33 mouse cellular contexts compared by ENCODE assay signal in the genomic region with DNA sequence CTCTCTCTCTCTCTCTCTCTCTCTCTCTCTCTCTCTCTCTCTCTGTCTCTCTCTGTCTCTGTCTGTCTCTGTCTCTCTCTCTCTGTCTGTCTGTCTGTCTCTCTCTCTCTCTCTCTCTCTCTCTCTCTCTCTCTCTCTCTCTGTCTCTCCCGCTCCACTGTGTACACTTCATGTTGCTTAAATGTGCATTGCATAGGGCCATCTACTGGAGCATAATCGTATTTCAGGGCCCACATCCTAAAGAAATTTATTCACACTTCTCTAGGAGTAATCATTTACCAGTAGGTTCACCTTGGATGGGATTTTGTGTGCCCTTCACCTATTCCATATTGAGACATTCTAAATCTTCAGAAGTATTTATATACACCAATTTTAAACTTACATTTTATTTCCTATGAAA. TPM values are rescaled to one million over a fixed set of nuclear protein-coding genes. Genes with fewer than 3 reads are reported as not detected.
"Had no signal": no experiment of that assay in that cellular context is flagged by ENCODE, and none has a peak within 500 bp of the region (broad histone marks: within the 10 kb centered on the region; RNA-seq: fewer than 3 reads in every experiment).

No protein-coding gene starts in this region.

RNA-seq across cellular contexts. Expression of a gene that starts 6.4 kb away (rescaled TPM):
- total RNA-seq: gastrocnemius, adult 2 months; gastrocnemius, postnatal 10 days; gastrocnemius, postnatal 25 days; gastrocnemius, postnatal 4 days; granulocyte monocyte progenitor cell, adult 5-6 weeks; heart, adult 18-20 months; heart, postnatal 14 days; heart, postnatal 36 days; hematopoietic stem cell, adult 5-6 weeks; layer of hippocampus, adult 2 months; layer of hippocampus, postnatal 10 days; layer of hippocampus, postnatal 25 days; left cerebral cortex, adult 2 months; left cerebral cortex, postnatal 14 days; left cerebral cortex, postnatal 36 days had no signal
- polyA plus RNA-seq: heart, embryonic 11.5 days; heart, embryonic 13.5 days; heart, embryonic 15.5 days; heart, postnatal 0 days; hindbrain, embryonic 11.5 days; hindbrain, embryonic 13.5 days; hindbrain, embryonic 15.5 days; inflammation-experienced regulatory T-cells, adult 6 months; intestine, embryonic 15.5 days; intestine, postnatal 0 days; kidney, embryonic 14.5 days; kidney, embryonic 16.5 days; limb, embryonic 10.5 days; limb, embryonic 12.5 days; limb, embryonic 14.5 days; liver, embryonic 11.5 days; liver, embryonic 13.5 days; liver, embryonic 15.5 days had no signal

RNA-seq across cellular contexts. Expression of a gene that starts 10.1 kb away (rescaled TPM):
- total RNA-seq: gastrocnemius, adult 2 months; gastrocnemius, postnatal 10 days; gastrocnemius, postnatal 25 days; gastrocnemius, postnatal 4 days; granulocyte monocyte progenitor cell, adult 5-6 weeks; heart, adult 18-20 months; heart, postnatal 14 days; heart, postnatal 36 days; hematopoietic stem cell, adult 5-6 weeks; layer of hippocampus, adult 2 months; layer of hippocampus, postnatal 10 days; layer of hippocampus, postnatal 25 days; left cerebral cortex, adult 2 months; left cerebral cortex, postnatal 14 days; left cerebral cortex, postnatal 36 days had no signal
- polyA plus RNA-seq: heart, embryonic 11.5 days; heart, embryonic 13.5 days; heart, embryonic 15.5 days; heart, postnatal 0 days; hindbrain, embryonic 11.5 days; hindbrain, embryonic 13.5 days; hindbrain, embryonic 15.5 days; inflammation-experienced regulatory T-cells, adult 6 months; intestine, embryonic 15.5 days; intestine, postnatal 0 days; kidney, embryonic 14.5 days; kidney, embryonic 16.5 days; limb, embryonic 10.5 days; limb, embryonic 12.5 days; liver, embryonic 11.5 days; liver, embryonic 13.5 days; liver, embryonic 15.5 days had no signal

RNA-seq across cellular contexts. Expression of a gene that starts 29.3 kb away (rescaled TPM):
- total RNA-seq: gastrocnemius, adult 2 months; gastrocnemius, postnatal 10 days; gastrocnemius, postnatal 25 days; gastrocnemius, postnatal 4 days; granulocyte monocyte progenitor cell, adult 5-6 weeks; heart, adult 18-20 months; heart, postnatal 14 days; heart, postnatal 36 days; hematopoietic stem cell, adult 5-6 weeks; layer of hippocampus, adult 2 months; layer of hippocampus, postnatal 10 days; layer of hippocampus, postnatal 25 days; left cerebral cortex, adult 2 months; left cerebral cortex, postnatal 14 days; left cerebral cortex, postnatal 36 days had no signal
- polyA plus RNA-seq: heart, embryonic 11.5 days; heart, embryonic 13.5 days; heart, embryonic 15.5 days; heart, postnatal 0 days; hindbrain, embryonic 11.5 days; hindbrain, embryonic 13.5 days; hindbrain, embryonic 15.5 days; inflammation-experienced regulatory T-cells, adult 6 months; intestine, embryonic 15.5 days; intestine, postnatal 0 days; kidney, embryonic 14.5 days; kidney, embryonic 16.5 days; limb, embryonic 10.5 days; limb, embryonic 12.5 days; limb, embryonic 14.5 days; liver, embryonic 11.5 days; liver, embryonic 13.5 days; liver, embryonic 15.5 days had no signal

RNA-seq across cellular contexts. Expression of a gene that starts 38.5 kb away (rescaled TPM):
- total RNA-seq: gastrocnemius, adult 2 months; gastrocnemius, postnatal 10 days; gastrocnemius, postnatal 25 days; gastrocnemius, postnatal 4 days; granulocyte monocyte progenitor cell, adult 5-6 weeks; heart, adult 18-20 months; heart, postnatal 14 days; heart, postnatal 36 days; hematopoietic stem cell, adult 5-6 weeks; layer of hippocampus, adult 2 months; layer of hippocampus, postnatal 10 days; layer of hippocampus, postnatal 25 days; left cerebral cortex, adult 2 months; left cerebral cortex, postnatal 14 days; left cerebral cortex, postnatal 36 days had no signal
- polyA plus RNA-seq: heart, embryonic 11.5 days; heart, embryonic 13.5 days; heart, embryonic 15.5 days; heart, postnatal 0 days; hindbrain, embryonic 11.5 days; hindbrain, embryonic 13.5 days; hindbrain, embryonic 15.5 days; inflammation-experienced regulatory T-cells, adult 6 months; intestine, embryonic 15.5 days; intestine, postnatal 0 days; kidney, embryonic 14.5 days; kidney, embryonic 16.5 days; limb, embryonic 10.5 days; limb, embryonic 12.5 days; limb, embryonic 14.5 days; liver, embryonic 11.5 days; liver, embryonic 13.5 days; liver, embryonic 15.5 days had no signal

RNA-seq across cellular contexts. Expression of a gene that starts 44.6 kb away (rescaled TPM):
- total RNA-seq: gastrocnemius, adult 2 months; gastrocnemius, postnatal 10 days; gastrocnemius, postnatal 25 days; gastrocnemius, postnatal 4 days; granulocyte monocyte progenitor cell, adult 5-6 weeks; heart, adult 18-20 months; heart, postnatal 14 days; heart, postnatal 36 days; hematopoietic stem cell, adult 5-6 weeks; layer of hippocampus, adult 2 months; layer of hippocampus, postnatal 10 days; layer of hippocampus, postnatal 25 days; left cerebral cortex, adult 2 months; left cerebral cortex, postnatal 14 days; left cerebral cortex, postnatal 36 days had no signal
- polyA plus RNA-seq: heart, embryonic 11.5 days; heart, embryonic 13.5 days; heart, embryonic 15.5 days; heart, postnatal 0 days; hindbrain, embryonic 11.5 days; hindbrain, embryonic 13.5 days; hindbrain, embryonic 15.5 days; inflammation-experienced regulatory T-cells, adult 6 months; intestine, embryonic 15.5 days; intestine, postnatal 0 days; kidney, embryonic 14.5 days; kidney, embryonic 16.5 days; limb, embryonic 10.5 days; limb, embryonic 12.5 days; limb, embryonic 14.5 days; liver, embryonic 11.5 days; liver, embryonic 13.5 days; liver, embryonic 15.5 days had no signal
